Mouse (Mus musculus): ENCODE results near the gene Ifi35.
"Not testable (repeated sequence)": the region's sequence is repeated elsewhere in the genome, so short reads cannot be mapped to it uniquely, and the experiment has no call there.

The Ifi35 gene

DNA sequence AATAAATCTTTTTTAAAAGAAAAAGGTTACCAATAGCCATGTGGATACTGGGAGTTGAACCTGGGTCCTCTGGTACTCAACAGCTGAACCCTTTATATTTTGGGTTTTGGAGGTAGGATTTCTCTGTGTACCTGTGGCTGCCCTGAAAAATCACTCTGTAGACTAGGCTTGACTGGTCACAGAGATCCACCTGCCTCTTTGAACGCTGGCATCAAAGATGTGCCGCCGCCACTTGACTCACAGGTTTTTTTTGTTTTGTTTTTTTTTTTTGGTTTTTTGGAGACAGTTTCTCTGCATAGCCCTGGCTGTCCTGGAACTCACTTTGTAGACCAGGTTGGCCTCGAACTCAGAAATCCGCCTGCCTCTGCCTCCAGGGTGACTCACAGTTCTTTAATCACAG is 421 bp upstream of the Ifi35 start:
- DNase-seq (ENCODE audit: low read depth): no peak

DNA sequence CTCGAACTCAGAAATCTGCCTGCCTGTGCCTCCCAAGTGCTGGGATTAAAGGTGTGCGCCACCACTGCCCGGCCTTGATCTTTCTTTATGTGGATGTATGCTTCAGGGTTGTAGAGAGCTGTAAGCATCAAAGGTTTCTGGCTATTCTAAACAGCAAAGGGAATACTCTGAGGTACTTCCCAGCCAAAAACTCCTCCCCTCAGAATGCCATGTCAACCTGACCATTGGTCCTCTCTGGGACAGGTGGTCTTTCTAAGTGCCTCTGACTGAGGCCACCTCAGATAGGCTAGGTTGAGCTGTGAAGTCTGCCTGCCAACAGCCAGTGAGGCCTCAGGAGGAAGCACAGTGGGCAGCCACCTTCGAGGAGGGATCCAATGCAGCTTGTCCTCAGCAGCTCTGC is 692 bp downstream of the Ifi35 start:
- DNase-seq (ENCODE audit: low read depth): no peak

- DNase-seq (ENCODE audit: low read depth): not testable (repeated sequence)
These were observed 1.4 kb downstream of the Ifi35 start for GRCm38 (mm10) chr11:101449596-101449995.

GRCm38 (mm10) chr11:101450394-101450793 is 2.2 kb downstream of the Ifi35 start:
- no peak for DNase-seq (ENCODE audit: low read depth)

GRCm38 (mm10) chr11:101451536-101451935 is 3.3 kb downstream of the Ifi35 start:
- no peak for DNase-seq (ENCODE audit: low read depth)

- DNase-seq (ENCODE audit: low read depth): no peak
These were observed 4.0 kb downstream of the Ifi35 start for GRCm38 (mm10) chr11:101452093-101452774.

- no peak for DNase-seq (ENCODE audit: low read depth)
These were observed 6.5 kb downstream of the Ifi35 start for GRCm38 (mm10) chr11:101454702-101455101.

GRCm38 (mm10) chr11:101455627-101456026 is 7.4 kb downstream of the Ifi35 start:
- no peak for DNase-seq (ENCODE audit: low read depth)

GRCm38 (mm10) chr11:101457631-101458030 is 9.4 kb downstream of the Ifi35 start:
- no peak for DNase-seq (ENCODE audit: low read depth)

- DNase-seq (ENCODE audit: low read depth): no peak
These were observed 10.0 kb downstream of the Ifi35 start for GRCm38 (mm10) chr11:101458217-101458616.

- DNase-seq (ENCODE audit: low read depth): no peak
These were observed 11.5 kb downstream of the Ifi35 start for GRCm38 (mm10) chr11:101459716-101460115.

DNA sequence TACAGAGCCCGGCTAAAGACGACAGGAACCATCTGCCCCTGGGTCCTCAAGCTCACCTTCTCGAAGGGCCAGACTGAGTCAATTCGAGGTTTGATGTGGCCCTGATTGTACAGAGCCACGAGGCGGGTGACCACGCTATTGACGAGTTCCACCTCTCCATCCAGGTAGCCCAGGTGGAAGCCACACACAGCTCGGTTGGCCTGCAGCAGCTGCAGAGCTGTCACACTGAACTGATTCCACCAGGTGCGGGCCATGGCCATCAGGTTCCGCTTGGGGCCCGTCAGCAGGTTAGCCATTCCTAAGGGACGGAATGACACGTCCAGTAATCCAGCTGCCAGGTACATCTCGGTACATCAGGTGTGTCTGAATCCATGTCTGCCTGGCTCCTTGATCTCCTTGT is 12.1 kb downstream of the Ifi35 start:
- DNase-seq (ENCODE audit: low read depth): no peak

DNA sequence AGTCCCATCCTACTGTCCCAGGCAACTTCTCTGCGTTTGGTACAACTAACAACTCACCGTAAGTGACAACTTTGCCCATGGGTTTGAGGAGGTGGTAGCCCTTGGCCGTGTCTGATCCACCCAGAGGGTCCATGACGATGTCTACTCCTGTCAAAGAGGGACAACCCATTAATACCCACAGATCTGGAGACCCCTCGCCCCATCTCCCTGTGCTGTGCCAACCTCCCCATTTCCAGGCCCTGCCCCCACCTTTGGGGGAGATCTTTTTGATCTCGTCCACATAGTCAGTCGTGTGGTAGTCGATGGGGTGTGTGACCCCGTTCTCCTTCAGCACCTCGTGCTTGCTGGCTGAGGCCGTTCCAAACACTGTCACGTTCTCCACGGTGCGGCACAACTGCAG is 13.9 kb downstream of the Ifi35 start:
- DNase-seq (ENCODE audit: low read depth): no peak

DNA sequence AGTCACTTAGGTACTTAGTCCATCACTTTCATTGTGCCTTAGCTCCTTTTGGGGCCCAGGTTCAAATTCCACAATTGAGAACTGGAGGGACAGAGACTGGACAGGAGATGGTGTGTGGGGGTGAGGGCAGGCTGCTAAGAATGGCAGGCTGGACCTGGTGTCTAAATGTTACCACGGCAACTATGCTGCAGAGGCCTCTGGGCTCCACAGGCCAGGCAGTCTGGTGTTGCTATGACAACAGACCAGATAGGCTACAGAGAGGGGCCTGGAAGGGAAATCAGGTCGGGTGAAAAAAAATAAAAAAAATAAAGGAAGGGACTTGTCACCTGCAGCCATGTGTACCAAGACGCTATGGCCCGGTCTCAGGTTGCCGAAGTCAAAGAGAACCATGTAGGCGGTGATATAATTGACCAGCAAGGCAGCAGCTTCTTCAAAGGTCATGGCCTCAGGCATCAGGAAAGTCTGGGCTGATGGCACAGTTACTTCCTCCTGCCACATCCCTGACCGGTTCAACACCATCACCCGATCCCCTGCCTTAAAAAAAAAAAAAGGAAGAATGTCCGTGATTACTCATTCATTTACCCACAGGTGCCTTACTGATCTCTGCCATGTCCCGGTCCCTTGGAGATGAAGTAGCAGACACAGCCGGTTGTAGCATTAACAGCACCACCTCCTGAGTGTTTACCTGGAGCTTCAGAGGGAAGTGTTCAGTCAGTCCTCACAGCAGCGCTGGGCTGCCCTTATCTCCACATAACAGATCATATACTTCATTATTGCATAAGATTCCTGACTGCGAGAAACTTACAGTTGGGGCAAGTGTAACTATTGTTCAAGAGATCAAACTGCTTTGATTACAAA is 14.6 kb downstream of the Ifi35 start:
- no peak for DNase-seq (ENCODE audit: low read depth)

GRCm38 (mm10) chr11:101464211-101465100 is 16.2 kb downstream of the Ifi35 start, which contains the start of gene Rnd2:
Gene Rnd2, plus strand, starts transcription at chr11:101464999.
- DNase-seq (ENCODE audit: low read depth): no peak

DNA sequence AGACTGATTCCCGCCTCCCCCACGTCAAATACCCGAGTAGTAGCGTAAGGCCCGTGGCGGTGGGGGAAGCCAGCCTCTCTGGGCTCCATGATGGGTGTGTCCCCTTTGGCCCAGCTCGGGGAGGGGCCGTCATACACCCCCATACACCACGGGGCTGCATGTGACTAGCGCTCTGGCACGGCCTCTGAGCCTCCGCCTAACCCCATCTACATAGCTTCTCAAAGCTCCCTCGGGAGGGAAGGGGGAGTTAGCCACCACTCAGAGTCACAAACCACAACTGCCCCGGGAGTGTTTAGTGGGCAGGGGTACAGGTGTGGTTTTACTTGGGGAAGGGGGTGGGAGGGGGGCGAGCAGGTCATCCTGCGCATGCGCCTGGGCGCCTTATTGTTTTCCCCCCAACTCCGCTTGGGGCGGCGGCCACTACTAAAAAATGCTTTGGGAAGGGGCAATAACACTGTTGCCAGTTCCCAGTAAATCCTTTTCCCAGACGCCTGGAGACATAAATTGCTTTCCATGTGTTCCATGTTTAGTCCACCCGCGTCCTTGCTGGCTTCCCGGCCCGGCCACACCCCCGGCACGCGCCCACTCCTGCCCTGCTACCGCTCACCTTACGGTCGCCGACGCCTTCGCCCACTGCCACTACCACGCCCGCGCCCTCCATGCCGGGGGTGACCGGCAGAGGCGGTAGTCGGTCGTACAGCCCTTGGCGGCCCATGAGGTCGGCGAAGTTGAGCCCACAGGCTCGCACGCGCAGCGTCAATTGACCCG is 17.1 kb downstream of the Ifi35 start:
- DNase-seq (ENCODE audit: low read depth): peak; percentile 83

DNA sequence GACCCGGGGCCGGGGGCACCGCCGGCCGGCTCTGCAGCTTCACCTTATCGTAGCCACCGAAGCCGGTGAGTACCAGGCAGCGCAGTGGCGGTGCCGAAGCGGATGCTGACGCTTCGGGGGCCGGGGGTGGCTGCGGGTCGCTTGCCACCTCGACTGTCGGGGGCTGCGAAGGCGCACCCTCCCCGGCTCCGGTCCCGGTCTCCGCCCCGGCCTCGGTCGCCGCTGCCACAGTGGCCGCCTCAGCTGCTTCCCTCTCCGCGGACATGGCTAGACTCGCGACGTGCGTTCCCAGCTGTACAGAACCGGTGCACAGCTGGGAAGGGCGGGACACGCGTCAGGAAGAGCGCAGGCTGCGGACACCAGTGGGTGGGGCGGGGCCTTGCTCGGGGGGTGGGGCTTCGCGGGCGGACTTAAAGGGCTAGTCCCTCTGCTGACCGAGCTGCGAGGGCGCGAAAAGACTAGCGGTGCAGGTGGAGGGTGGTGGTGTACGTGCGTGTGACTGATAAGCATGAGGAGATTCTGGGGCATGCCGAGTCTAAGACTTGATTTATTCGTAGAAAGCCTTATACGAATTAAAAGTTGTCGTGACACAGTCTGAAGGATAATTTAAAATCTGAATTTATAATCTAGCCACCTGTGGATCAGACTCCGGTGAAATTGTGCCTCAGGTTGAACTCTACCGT is 17.8 kb downstream of the Ifi35 start, which contains the start of gene Vat1:
Gene Vat1, minus strand, starts transcription at position 362 of the 683 bp plus-strand sequence.
- DNase-seq (ENCODE audit: low read depth): no peak

DNA sequence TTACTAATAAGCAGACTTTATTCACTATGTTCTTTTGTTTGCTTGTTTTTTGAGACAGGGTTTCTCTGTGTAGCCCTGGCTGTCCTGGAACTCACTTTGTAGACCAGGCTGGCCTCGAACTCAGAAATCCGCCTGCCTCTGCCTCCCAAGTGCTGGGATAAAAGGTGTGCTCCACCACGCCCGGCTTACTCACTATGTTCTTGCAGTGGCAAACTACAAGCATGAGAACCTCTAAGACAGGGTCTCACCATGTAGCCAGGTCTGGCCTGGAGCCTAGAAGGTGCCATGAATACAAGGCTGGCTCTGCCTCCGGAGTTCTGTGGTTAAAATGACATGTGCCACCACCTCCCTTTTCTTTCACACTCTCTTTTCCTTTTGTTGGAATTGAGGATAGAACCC is 18.3 kb downstream of the Ifi35 start:
- not testable (repeated sequence) for DNase-seq (ENCODE audit: low read depth)

DNA sequence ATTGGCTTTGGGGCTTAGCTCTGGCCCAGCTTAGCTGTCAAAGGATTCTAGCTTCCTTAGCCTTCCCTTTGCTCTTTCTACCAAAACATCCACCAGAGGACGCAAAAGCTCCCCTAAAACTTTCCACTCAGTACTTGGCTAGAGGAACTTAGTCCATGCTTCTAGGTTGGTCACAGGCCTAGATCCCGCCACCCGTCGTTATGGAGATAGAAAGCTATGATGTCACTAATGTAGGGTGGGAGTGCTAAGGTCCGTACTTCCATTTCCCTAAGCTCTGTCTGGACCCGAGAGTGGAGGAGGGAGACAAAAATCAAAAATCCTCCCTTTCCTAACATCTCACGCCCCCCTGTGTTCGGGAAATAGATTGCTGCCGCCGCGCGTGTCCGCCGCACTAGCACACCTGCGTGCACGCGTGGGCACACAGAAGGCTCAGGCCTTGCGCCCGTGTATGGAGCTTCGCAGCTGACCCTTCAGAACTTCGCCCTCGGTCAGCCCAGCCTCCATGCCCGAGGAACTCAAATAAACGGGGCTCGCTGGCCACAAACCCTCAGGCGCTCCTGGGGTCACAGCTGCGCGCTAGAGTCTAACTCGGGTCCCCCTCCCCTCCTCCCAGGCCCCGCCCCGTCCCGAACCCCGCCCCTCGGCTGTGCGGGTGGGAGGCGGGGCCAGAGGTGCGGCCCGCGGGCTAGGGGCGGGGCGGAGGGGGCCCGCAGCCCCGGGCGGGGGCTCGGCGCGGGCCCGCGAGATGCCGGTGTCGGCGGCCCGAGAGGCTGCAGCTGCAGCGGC is 19.5 kb downstream of the Ifi35 start:
- peak; percentile 69 for DNase-seq (ENCODE audit: low read depth)

DNA sequence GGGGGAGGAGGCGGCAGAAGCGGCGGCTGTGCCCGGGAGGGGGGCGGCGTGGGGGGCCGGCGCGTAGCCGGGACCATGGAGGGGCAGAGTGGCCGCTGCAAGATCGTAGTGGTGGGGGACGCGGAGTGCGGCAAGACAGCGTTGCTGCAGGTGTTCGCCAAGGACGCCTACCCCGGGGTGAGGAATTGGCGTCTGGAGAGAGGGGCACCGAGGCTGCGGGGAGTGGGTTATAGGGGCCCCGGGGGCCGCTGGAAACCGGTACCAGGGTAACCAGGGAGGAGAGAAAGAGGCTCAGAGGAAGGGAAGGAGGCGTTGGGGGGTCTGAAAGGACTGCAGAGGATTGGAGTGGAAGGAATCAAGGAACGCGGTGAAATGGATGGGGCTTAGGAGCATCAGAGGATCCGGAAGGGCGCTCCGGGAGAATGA is 20.1 kb downstream of the Ifi35 start:
- no peak for DNase-seq (ENCODE audit: low read depth)
